Mouse (Mus musculus): ENCODE data around the gene Ahcyl2.

DNA sequence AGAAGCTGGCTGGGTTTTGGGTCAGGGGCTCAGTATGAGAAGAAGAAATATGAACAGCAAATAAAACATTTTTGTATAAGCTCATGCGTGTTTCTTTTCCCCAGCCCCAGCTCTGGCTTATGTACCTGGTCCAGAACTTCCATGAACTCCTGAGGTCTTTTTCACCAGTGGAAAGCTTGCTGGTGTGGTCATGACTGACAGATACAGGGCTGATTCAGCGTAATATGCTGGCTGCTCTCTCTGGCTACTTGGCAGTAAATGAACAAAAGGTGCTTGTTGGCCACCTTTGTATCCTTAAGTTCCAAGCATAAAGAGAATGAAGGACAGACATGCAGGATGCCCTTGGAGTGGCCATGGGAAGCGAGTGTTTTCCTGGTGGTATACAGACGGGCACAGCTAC is 6.5 kb upstream of the Ahcyl2 start:
- TF ChIP-seq CTCF (IDR thresholded peaks at IDR 0.05) (no peak), EP300 (IDR thresholded peaks at IDR 0.05) (no peak)

Measured in lung, postnatal 0 days (tissue).